Mouse (Mus musculus) heart, embryonic 11.5 days (tissue): ENCODE data around the gene Plpp3. TPM values are rescaled to one million over a fixed set of nuclear protein-coding genes. Genes with fewer than 3 reads are reported as not detected.

ENCODE experiments used
- ATAC-seq: fragments of 200-750 bp; cut with Nextera tagmentation; replicated peaks from 2 replicates; pipeline ENCODE4 v1.8.0; 2017; ENCODE audit warnings: moderate library complexity; ENCODE audit not compliant: insufficient number of reproducible peaks, low FRiP score, low TSS enrichment
- H3K27ac ChIP-seq: fragments of 300-500 bp; sonication (generic); 2 replicates; pipeline ENCODE4 v1.5.1; 2014; ENCODE audit warnings: mild to moderate bottlenecking, low read depth, low read length
- H3K27me3 ChIP-seq: fragments of 300-500 bp; sonication (generic); 2 replicates; pipeline ENCODE4 v1.6.1; 2014; ENCODE audit warnings: mild to moderate bottlenecking, low read length, mixed read lengths; ENCODE audit not compliant: control insufficient read depth, insufficient read depth
- H3K36me3 ChIP-seq: fragments of 300-500 bp; sonication (generic); 2 replicates; pipeline ENCODE4 v1.6.1; 2014; ENCODE audit warnings: mild to moderate bottlenecking, low read length, moderate library complexity, mixed read lengths; ENCODE audit not compliant: control insufficient read depth, insufficient read depth
- H3K4me1 ChIP-seq: fragments of 300-500 bp; sonication (generic); 2 replicates; pipeline ENCODE4 v1.6.1; 2014; ENCODE audit warnings: low read length; ENCODE audit not compliant: control insufficient read depth, insufficient read depth
- H3K4me2 ChIP-seq: fragments of 300-500 bp; sonication (generic); 2 replicates; pipeline ENCODE4 v1.6.1; 2014; ENCODE audit warnings: mild to moderate bottlenecking, moderate library complexity
- H3K4me3 ChIP-seq: fragments of 300-500 bp; sonication (generic); 2 replicates; pipeline ENCODE4 v1.5.1; 2014; ENCODE audit warnings: low read depth, low read length
- H3K9ac ChIP-seq: fragments of 300-500 bp; sonication (generic); 2 replicates; pipeline ENCODE4 v1.6.1; 2014; ENCODE audit warnings: mild to moderate bottlenecking, low read depth, low read length, moderate library complexity
- H3K9me3 ChIP-seq: fragments of 300-500 bp; sonication (generic); replicated peaks from 2 replicates; pipeline ENCODE4 v1.6.1; 2016; ENCODE audit warnings: low read length; ENCODE audit not compliant: control insufficient read depth
- WGBS: fragments of 180-500 bp; shearing (Covaris S2); extraction: QIAGEN DNeasy Blood & Tissue Kit; methylation state at CpG from one replicate; pipeline ENCODE4 v1.1.7; 2014; ENCODE audit not compliant: insufficient replicate concordance; 5-methylcytosine and 5-hydroxymethylcytosine counted together
- polyA plus RNA-seq: library from polyadenylated mRNA; unstranded; fragments of >200 nt; fragmentation: Nextera tagmentation; extraction: Ambion mirVana; gene quantifications from 2 replicates; pipeline ENCODE4 v1.2.1, GENCODE M21; 2014

Plpp3 gene
- polyA plus RNA-seq, 1 experiment from 2014 or later = 23.8 TPM

GRCm38 (mm10) chr4:105174778-105175177 is 17.6 kb downstream of the Plpp3 start:
- ATAC-seq = no peak
- WGBS = 74% methylated on average over 4 of the region's 4 CpGs
- 0 out of 2 replicates have a peak, but pooled peaks cover 1% of the 10 kb centered on the region for H3K27me3 ChIP-seq
- peaks cover 10% of the 10 kb centered on the region for H3K4me1 ChIP-seq
- no peak overlapping the region for H3K9ac ChIP-seq
- H3K27ac ChIP-seq = no peak overlapping the region
- H3K36me3 ChIP-seq = peaks cover 5% of the 10 kb centered on the region; the same call in 1 of the 2 replicates
- no peaks in the 10 kb centered on the region for H3K9me3 ChIP-seq
- H3K4me3 ChIP-seq = no peak overlapping the region
- H3K4me2 ChIP-seq = no peak overlapping the region

- Histone ChIP-seq H3K9me3 (no peaks in the 10 kb centered on the region), H3K4me1 (peaks cover 11% of the 10 kb centered on the region), H3K27me3 (no peaks in the 10 kb centered on the region), H3K36me3 (peaks cover 5% of the 10 kb centered on the region; the same call in 1 of the 2 replicates), H3K27ac (no peak overlapping the region), H3K9ac (no peak overlapping the region), H3K4me3 (no peak overlapping the region), H3K4me2 (no peak overlapping the region)
- 73% methylated on average over 16 of the region's 16 CpGs for WGBS
- no peak for ATAC-seq
Measured at GRCm38 (mm10) chr4:105175255-105176035, 18.3 kb downstream of the Plpp3 start.

- no peak for ATAC-seq
- H3K27me3 ChIP-seq = no peaks in the 10 kb centered on the region
- no peaks in the 10 kb centered on the region; the same call in 1 of the 2 replicates for H3K36me3 ChIP-seq
- H3K27ac ChIP-seq = no peak overlapping the region
- no peaks in the 10 kb centered on the region for H3K9me3 ChIP-seq
- no peak overlapping the region for H3K4me2 ChIP-seq
- no peak overlapping the region for H3K4me3 ChIP-seq
- no peak overlapping the region for H3K9ac ChIP-seq
- 63% methylated on average over 16 of the region's 16 CpGs for WGBS
- H3K4me1 ChIP-seq = peaks cover 13% of the 10 kb centered on the region
Measured at GRCm38 (mm10) chr4:105181014-105181658, 24.0 kb downstream of the Plpp3 start.

GRCm38 (mm10) chr4:105181659-105182167 is 24.6 kb downstream of the Plpp3 start:
- H3K27ac ChIP-seq = no peak overlapping the region
- H3K4me2 ChIP-seq = no peak overlapping the region
- H3K9ac ChIP-seq = no peak overlapping the region
- H3K4me1 ChIP-seq = peaks cover 13% of the 10 kb centered on the region
- 60% methylated on average over 3 of the region's 3 CpGs for WGBS
- H3K27me3 ChIP-seq = no peaks in the 10 kb centered on the region
- no peak for ATAC-seq
- no peak overlapping the region for H3K4me3 ChIP-seq
- no peaks in the 10 kb centered on the region; the same call in 1 of the 2 replicates for H3K36me3 ChIP-seq
- no peaks in the 10 kb centered on the region for H3K9me3 ChIP-seq

GRCm38 (mm10) chr4:105182249-105182648 is 25.1 kb downstream of the Plpp3 start:
- Histone ChIP-seq H3K4me3 (no peak overlapping the region), H3K9ac (no peak overlapping the region), H3K4me2 (no peak overlapping the region), H3K27ac (no peak overlapping the region), H3K36me3 (no peaks in the 10 kb centered on the region; the same call in 1 of the 2 replicates), H3K27me3 (no peaks in the 10 kb centered on the region), H3K4me1 (peaks cover 13% of the 10 kb centered on the region), H3K9me3 (no peaks in the 10 kb centered on the region)
- 60% methylated on average over 5 of the region's 5 CpGs for WGBS
- ATAC-seq = no peak

- peaks cover 10% of the 10 kb centered on the region for H3K4me1 ChIP-seq
- H3K36me3 ChIP-seq = no peaks in the 10 kb centered on the region; the same call in 1 of the 2 replicates
- H3K4me2 ChIP-seq = no peak overlapping the region
- no peak overlapping the region for H3K4me3 ChIP-seq
- no peaks in the 10 kb centered on the region for H3K9me3 ChIP-seq
- no peak overlapping the region for H3K27ac ChIP-seq
- no peak overlapping the region for H3K9ac ChIP-seq
- 68% methylated on average over 4 of the region's 4 CpGs for WGBS
- H3K27me3 ChIP-seq = no peaks in the 10 kb centered on the region
- no peak for ATAC-seq
Measured at GRCm38 (mm10) chr4:105184490-105184889, 27.3 kb downstream of the Plpp3 start.

- Histone ChIP-seq H3K9ac (no peak overlapping the region), H3K27ac (no peak overlapping the region), H3K4me2 (no peak overlapping the region), H3K4me3 (no peak overlapping the region), H3K4me1 (0 out of 2 replicates have a peak, but pooled peaks cover 6% of the 10 kb centered on the region), H3K27me3 (no peaks in the 10 kb centered on the region), H3K9me3 (no peaks in the 10 kb centered on the region), H3K36me3 (no peaks in the 10 kb centered on the region; the same call in 1 of the 2 replicates)
- ATAC-seq = no peak
- WGBS = 64% methylated on average over 6 of the region's 6 CpGs
Measured at GRCm38 (mm10) chr4:105184924-105185323, 27.8 kb downstream of the Plpp3 start.

- Histone ChIP-seq H3K4me2 (no peak overlapping the region), H3K4me1 (0 out of 2 replicates have a peak, but pooled peaks cover 8% of the 10 kb centered on the region), H3K4me3 (no peak overlapping the region), H3K9me3 (no peaks in the 10 kb centered on the region), H3K27ac (no peak overlapping the region), H3K36me3 (no peaks in the 10 kb centered on the region; the same call in 1 of the 2 replicates), H3K9ac (no peak overlapping the region), H3K27me3 (no peaks in the 10 kb centered on the region)
- ATAC-seq = no peak
- WGBS = 86% methylated on average over 10 of the region's 10 CpGs
Measured at GRCm38 (mm10) chr4:105186654-105187053, 29.5 kb downstream of the Plpp3 start.
